Mouse (Mus musculus) mesoderm, embryonic 11.5 days (tissue): ENCODE measurements around the gene Fndc8.

Experiments used
- DNase-seq: peaks from one replicate; pipeline ENCODE4 v3.0.0-alpha.2; 2012; ENCODE audit warnings: low read depth, low spot score

The Fndc8 gene

GRCm38 (mm10) chr11:82891936-82892335 lies at the start of gene Fndc8:
Gene Fndc8, plus strand, starts transcription at chr11:82892124.
- no peak for DNase-seq

DNA sequence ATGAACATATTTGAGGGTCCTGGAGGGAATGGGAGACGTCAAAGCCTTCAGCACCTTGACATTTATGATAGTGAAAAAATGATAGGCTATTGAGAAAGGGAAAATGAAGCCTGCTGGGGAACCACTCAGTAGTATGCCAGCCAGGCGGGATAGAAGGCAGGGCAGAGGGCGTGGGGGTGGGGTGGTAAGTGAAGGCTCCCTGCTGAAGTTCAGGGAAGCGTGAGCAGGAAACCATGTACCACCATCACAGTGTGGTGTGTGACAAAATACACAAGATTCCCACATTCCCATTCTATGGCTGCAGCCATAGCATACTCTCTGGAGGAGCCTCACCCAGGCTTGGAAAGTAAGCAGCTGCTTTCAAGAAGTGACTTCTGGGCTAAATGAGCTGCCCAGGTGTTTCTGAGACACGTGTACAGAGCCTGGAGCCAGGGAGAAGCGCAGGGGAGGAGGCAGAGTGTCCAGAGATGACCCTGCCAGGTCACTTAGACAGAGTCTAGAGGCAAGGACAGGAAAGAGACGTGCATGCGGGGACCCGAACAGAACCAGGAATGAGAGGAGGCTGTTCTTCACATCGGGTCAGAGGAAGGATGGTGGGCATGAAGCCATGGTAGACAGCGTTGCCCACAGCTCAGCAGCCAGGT lies 47.0 kb upstream of the Fndc8 start:
- DNase-seq, result no peak

DNA sequence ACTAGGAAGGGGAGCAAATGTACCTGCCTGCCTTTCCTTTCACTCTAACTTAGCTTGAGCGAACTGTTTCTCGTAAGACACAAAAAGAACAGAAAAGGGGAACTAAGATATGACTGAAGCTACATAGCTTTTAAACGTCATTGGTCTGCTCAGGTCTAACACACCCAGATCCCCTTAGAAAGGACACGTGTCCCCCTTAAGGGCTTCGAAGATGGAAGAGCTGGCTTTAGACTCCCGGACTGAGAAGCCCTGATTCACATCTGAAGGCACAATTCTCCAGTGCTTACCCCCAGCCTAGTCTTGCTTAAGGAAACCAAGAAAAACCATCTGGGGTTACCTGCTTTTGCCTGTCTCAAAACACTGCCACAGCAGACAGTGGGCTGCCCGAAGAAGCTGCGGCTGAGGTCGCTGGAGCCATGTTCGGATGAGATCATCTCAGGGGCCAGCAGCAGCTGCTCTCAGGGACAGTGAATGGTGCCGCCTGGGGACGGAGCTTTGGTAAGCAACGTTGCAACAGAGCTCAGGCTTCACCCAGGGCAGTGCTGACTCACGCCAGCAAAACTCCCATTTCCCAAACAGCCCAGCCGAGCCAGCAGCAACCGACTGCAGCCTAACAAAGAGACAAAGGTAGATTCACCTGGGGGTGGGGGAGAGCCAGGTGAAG lies 46.4 kb upstream of the Fndc8 start:
- peak; percentile 43 for DNase-seq

DNA sequence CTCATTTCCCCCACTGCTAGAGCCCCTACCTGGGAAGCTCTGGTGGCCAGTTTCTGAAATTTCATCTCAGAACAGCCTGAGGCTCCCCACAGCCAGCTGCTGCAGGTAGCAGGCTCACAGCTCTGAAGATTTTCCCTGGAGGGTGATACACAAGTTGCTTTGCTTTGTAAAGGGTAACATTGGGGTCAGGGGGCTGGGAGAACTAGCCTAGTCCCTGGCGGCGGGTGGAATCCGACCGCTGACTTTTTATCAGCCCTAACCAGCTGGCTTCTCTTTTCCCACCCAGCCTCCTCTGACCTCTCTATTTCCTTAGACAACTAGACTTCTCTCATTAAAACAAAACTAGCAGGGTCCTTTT lies 45.9 kb upstream of the Fndc8 start:
- DNase-seq, result no peak

DNA sequence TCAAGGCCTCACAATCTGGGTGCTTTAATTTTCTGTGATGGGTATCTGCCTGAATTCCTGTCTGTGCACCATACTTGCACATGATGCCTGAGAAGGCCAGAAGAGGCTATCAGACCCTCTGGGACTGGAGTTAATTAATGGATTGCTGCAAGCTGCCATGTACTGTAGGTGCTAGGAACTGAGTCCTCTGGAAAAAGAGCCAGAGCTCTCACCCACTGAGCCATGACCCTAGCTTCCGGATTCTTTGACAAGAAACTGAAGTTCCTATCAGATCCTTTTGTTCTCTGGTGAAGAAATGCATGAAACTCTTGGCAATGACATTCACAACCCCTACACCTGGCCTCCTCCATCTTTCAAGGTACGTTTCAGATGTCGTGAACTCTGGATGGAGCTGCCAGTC lies 45.0 kb upstream of the Fndc8 start:
- DNase-seq, result no peak

DNA sequence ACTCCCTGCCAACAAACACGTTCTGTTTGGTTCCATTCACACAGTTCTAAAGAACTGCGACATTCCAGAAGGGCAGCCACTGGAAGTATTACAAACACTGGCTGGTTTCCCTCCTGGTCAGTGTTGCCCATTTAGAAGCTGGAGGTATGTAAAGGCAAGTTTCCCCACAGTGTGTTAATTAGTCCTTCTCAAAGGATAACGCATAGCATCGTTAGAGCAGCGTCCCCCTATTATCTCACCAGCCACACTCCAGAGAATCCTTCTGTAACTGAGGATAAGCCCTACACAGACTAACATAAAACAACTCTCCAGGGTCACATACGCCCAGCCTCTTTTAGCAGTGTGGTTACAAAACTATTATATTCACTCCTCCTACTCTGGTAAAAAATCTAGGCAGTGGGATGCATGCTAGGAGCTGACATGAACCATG lies 44.3 kb upstream of the Fndc8 start:
- no peak for DNase-seq

DNA sequence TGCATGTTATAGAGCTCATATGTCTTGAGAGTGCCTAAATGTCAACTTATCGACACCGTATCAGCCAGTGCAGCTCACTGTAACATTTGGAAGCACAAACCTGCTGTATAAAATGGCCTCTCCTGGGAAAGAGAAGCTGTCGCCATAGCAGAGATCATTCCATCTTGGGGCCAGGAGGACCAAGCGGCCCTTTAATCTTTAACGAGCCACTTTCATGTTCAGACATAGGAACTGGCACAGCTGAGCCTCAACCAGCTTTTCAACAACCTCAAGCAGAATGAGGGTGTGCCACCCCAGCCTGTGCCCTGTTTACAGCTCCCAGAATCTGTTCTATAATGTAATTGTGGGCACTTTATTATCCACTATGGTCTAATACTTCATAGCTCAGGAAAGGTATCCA lies 41.7 kb upstream of the Fndc8 start:
- DNase-seq, result no peak

DNA sequence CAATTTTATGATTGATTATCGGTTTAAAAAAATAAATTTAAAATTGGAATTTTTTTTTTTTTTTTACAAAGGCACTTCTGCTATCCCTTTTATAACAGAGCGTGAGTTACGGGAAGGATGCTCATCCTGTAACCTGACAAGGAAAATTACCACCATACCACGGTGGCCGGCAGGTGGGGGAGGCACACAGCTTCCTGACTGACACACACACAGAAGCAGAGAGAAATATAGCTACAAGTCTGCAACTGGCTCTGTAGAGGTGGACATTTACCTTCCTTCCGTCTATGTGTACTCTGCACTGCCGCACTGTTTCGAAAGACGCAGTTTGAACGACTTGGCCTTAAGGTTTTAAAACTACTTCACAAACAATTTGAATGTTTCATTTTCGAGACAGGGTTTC lies 39.8 kb upstream of the Fndc8 start:
- no peak for DNase-seq

DNA sequence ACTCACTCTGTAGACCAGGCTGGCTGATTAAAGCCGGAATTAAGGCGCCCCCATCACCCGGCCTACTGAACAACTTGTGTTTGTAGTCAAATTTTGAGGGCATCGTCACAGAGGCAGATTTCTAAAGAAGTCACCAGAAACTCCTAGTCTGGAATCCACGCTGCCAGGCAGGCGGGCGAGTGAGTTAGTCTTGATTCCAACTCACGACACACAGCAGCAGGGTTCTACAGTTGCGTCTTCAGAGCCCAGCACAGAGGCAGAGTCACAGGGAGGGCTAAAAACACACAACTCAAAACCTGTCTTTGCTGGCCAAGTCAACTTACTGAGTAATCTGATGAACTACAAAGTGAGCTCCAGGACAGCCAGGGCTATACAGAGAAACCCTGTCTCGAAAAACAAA lies 39.4 kb upstream of the Fndc8 start:
- DNase-seq, result no peak

DNA sequence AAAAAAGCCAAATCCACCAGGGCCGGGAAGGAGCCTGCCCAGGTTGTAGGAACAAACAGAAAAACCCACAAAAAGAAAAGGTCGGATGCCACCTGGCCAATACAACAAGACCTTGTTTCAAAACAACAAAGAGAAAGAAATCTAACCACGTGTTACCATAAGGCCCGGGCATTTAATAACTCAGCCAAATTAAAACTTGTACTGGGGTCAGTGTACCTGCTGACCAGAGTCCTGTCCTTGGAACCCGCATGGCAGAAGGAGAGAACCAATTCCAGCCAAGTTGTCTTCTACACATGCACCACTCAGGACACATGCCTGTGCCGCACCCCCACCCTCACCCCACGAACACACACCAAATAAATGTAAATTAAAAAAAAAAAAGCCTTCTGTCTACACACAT lies 39.0 kb upstream of the Fndc8 start:
- DNase-seq, result no peak

DNA sequence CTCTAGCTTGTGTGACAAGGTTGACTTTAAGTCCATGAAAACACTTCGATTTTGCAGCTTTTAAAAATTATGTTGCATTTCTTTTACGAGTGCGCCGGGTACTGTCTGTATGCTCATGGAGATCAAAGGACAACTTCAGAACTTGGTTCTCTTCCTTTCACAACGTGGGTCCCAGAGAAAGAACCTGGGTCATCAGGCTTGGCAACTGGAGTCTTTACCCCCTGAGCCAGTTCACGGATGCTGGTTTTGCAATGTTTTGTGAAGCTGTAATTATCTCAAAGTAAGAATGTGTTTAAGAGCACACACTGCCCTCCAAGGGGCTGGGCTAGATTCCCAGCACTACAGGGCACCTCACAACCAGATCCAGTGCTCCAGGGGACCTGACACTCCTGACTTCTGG lies 37.8 kb upstream of the Fndc8 start:
- no peak for DNase-seq

- no peak for DNase-seq
These were observed 36.5 kb upstream of the Fndc8 start for GRCm38 (mm10) chr11:82855327-82855973.

DNA sequence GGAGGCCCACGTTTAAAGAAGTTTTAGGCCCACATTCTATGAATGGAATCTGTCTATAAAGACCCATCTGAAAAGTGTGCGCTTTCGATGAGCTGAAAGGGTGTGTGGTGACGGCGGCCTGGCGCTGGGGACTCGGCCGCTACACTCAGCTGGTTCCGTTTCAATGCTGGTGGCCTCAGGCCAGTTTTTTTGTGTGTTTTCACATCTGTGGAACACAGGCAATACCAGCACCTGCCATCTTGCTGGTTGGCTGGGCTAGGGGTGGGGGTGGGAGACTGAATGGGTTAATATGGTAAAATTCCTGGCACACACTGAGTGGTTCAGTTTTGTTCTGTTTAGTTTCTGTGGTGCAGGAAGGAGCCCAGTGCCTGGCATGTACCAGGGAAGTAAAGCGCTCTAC lies 35.9 kb upstream of the Fndc8 start:
- DNase-seq, result no peak

DNA sequence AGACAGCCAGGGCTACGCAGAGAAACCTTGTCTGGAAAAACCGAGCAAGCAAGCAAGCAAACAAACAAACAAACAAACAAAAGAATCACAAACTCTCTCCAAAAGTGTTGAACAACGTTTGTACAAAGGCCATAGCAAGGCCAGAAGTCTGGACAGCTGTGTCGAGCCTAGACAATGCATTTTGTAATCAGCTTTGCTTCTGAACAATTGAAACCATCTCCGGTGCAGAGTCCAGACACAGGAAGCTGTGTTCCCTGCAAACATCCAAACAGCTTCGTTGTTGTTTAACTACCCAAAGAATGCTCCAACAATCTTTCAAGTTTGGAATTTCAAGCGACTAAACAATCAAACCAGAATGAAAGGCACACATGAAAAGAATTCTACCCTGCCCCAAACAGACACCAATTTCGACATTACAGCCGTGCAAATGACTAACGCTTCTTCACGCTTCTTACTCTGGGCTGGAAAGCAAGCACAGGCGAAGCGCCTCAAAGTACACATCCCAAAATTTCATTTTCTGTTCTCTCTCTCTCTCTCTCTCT lies 34.5 kb upstream of the Fndc8 start:
- DNase-seq, result no peak

DNA sequence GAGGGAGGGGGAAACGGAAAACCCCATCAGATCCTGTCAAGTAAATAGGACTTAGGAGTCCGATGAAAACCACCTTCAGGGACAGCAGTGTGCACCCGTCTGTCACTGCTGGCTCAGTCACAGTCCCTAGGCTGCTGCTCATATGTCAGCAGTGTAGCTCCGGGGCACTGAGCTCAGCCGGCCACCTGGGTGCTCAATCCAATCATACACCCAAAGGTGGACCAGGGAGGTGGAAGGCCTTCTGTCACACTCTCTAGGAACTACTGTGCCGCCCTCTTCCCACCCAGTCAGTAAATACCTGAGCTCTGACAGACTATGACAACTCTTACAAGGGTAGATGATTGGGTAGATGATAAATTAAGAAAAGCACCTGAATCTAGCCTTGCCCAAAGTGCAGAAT lies 31.2 kb upstream of the Fndc8 start:
- DNase-seq, result no peak

GRCm38 (mm10) chr11:82861558-82861957 lies 30.4 kb upstream of the Fndc8 start:
- no peak for DNase-seq

DNA sequence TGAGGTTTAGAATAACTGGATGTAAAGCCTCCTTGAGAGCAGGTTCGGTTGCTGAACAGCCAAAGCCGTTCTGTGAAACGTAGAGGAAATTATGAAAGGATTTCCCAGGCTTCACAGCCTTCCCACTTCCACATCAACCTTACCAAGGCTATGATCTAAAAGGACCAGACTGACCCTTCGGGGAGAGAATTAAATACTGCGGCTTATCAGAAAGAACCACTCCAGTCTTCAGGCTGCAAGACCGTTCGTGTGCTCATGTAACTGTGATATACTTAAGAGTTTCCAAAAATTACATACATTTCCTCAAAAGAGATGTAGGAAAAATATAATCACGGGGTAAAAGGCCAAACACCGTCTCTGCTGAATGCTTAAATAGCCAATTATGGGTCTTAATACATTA lies 29.3 kb upstream of the Fndc8 start:
- no peak for DNase-seq

DNA sequence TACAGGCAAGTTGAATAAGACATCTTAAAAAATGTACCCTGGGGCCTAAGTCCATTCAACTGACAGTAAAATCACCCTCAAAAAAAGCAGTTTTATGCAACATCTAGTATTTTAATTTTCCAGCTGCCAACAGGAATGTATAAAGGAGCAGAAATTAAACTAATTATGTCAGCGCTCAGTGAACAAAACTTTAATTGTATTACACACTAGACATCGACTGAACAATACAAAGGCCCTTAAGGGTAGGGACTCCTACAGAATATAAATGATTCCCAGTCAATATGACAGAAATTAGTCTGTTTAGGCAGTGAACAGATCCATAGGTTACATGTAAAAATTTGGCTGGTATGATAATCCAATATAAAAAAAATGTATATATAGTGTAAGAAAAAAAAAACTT lies 28.9 kb upstream of the Fndc8 start:
- DNase-seq, result no peak

- no peak for DNase-seq
These were observed 28.4 kb upstream of the Fndc8 start for GRCm38 (mm10) chr11:82863488-82863931.

DNA sequence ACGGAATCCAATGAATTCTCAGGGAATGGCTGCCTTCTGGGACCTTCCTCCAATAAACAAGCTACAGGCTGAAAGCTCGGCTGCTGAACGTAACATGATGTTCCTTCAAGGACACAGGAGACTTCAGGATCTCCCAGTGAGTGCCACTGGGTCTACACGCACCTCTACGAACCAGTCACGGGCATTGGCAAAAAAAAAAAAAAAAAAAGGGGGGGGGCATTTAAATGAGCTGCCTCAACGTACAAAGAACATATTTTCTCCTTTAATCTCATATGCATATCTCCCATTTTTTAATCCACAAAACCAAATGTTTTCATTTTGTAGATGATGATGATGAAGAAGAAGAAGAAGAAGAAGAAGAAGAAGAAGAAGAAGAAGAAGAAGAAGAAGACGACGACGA lies 26.0 kb upstream of the Fndc8 start:
- DNase-seq, result no peak

DNA sequence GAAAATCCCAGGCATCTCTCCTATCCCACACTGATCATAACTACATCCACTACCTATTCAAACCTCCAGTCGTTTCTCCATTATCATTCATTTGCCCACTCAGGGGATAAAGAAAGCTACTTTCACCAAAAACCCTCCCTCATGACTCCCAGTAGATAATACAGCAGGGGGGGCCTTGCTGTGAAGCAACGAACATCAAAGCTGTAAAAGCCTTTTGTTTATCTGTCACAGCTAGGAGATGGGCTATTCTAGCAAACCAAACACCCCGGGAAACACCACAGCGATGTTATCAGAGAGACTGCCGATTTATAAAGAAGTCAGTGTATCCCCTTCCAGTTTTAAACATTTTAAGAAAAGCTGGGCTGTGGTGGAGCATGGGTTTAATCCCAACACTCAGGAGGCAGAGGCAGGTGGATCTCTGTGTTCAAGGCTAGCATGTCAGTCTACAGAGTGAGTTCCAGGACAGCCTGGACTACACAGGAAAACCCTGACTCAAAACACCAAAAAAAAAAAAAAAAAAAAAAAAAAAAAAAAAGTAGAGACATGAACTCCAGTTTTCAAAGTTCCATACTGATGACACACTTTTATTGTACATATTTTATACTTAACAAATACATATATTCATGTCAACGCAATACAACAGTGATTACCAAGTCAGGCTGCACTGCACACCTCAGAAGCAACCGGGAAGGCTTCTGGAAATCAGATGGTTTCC lies 24.9 kb upstream of the Fndc8 start:
- no peak for DNase-seq

DNA sequence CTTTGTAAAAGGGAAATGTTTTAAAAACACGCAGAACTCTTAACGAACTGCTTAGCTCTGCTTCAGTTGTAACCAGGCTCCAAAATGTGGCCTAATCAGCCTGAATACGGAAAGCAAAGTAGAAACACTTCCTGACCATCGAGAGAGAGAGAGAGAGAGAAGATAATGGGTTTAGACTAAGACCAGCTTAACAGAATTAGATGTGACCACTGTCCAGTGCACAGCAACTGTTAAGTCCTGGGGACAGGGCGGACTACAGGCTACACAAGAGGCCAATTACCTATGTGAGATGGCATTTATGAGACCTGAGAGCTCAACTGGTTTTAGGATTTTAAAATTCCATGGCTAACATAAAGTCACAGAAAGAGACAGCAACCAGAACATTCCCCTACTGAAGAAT lies 24.0 kb upstream of the Fndc8 start:
- DNase-seq, result no peak
